Mouse (Mus musculus) ES-Bruce4 (cell line): ENCODE measurements around the gene Ntf5.

Source experiments
- CTCF ChIP-seq: IDR thresholded peaks from one replicate; pipeline ENCODE4 v1.8.1; 2011; ENCODE audit warnings: low read depth, low read length
- EP300 ChIP-seq: IDR thresholded peaks from 2 replicates; pipeline ENCODE4 v1.6.1; 2011; ENCODE audit warnings: low read depth, low read length; ENCODE audit not compliant: insufficient read depth

DNA sequence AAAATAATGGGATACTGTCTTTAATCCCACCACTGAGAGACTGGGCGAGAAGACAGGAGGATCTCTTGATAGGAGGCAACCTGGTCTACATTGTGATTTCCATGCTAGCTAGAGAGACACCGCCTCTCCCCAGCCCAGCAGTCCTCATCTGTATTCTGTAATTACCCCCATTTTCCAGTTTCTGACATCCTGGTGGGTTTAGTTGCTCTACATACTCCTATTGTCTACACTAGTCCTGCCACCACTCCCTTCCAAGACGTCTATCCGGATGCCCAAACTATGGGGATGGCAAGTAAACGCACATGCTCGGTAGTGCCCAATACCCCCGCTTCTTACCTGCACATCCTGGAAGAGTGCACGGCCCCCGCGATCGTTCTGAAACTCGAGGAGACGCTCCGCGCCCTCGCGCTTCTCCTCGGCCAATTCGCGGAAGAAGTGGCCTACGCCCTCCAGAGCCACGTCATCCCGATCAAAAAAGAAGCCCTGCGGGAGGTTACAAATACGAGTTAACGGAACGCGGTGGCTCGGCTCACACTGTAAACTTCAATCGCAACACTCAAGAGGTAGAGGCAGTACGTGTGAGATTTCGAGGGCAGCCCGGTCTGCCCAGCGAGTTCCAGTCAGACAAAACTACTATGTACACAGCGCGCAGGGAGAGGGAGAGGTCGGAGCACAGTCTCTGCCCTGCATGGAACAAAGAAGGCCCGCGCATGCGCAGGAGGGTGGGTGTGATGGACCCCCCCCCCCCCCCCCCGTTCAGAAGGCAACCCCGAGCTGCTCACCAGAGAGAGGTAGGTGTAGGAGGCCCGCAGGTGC is 45.5 kb downstream of the Ntf5 start:
- TF ChIP-seq EP300 (no peak), CTCF (no peak)
